Mouse (Mus musculus) G1E-ER4 (cell line): Measurements from ENCODE around the gene Senp3. TPM values are rescaled to one million over a fixed set of nuclear protein-coding genes. Genes with fewer than 3 reads are reported as not detected.

Source experiments
- GATA1 ChIP-seq: IDR thresholded peaks from one replicate; pipeline ENCODE4 v1.8.0; 2012; ENCODE audit warnings: low read length, inconsistent platforms
- polyA plus RNA-seq: library from polyadenylated mRNA; stranded (reverse); fragments of >175 nt; gene quantifications from 2 replicates; pipeline ENCODE4 v1.2.3, GENCODE M21; 2012

Gene Senp3
- polyA plus RNA-seq, 1 experiment, result 153 TPM

DNA sequence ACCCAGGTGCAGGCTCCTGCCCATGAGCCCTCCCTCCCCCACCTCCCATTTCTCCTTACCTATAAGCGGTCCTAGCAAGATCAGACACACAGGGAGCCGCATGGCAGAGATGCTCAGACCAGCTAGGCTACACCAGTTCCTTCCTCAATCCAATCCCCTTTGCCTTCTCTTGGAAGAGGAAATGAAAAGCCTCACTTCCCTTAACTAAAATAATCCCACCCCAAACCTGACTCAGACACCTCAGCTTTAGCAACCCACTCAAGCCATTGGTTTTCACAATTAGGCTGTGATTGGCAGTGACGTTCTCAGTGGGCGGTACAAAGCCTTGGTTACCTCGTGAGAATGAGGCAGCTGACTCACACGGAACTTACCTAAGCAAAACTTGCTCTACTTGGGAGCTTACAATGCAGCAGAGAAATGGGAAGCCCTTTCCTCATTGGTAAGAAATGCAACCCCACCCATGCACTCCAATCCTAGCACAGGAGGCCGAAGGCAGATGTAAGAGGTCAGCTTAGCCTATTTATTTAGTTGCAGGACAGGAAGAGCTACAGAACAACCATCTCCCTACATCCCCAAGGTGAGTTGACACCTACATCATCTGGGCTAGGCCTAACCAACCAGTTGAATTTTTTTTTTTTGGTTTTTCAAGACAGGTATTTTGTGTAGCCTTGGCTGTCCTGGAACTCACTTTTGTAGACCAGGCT, 15.8 kb downstream of the Senp3 start, which contains the start of gene Cd68:
Gene Cd68, minus strand, starts transcription at position 193 of the 704 bp plus-strand sequence.
- no peak for TF ChIP-seq GATA1

DNA sequence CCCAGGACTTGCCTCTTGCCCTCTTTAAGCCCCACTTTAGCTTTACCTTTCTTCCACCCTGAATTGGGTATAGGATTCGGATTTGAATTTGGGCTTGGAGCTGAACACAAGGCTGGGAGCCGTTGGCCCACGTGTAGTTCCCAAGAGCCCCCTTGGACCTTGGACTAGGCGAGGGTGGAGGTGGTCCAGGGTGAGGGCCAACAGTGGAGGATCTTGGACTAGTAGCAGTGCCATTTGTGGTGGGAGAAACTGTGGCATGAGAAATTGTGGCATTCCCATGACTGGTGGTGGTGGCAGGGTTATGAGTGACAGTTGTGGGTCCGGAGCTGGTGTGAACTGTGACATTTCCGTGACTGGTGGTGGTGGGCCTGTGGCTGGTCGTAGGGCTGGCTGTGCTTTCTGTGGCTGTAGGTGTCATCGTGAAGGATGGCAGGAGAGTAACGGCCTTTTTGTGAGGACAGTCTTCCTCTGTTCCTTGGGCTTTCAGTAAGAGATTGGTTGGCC, 16.4 kb downstream of the Senp3 start:
- TF ChIP-seq GATA1, result no peak

DNA sequence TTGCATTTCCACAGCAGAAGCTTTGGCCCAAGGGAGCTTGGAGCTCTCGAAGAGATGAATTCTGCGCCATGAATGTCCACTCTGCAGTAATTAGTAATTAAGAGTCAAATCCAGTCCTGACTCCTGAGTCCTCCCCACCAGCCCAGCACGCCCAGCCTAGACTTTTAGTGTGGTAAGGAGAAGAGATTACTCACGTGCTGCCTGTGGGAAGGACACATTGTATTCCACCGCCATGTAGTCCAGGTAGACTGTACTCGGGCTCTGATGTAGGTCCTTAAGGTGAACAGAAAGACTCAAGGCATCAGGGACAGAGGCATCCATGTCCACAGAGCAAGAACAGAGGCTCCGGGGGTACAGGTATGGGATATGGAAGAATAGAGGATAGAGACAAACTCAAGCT, 17.0 kb downstream of the Senp3 start:
- TF ChIP-seq GATA1, result no peak

DNA sequence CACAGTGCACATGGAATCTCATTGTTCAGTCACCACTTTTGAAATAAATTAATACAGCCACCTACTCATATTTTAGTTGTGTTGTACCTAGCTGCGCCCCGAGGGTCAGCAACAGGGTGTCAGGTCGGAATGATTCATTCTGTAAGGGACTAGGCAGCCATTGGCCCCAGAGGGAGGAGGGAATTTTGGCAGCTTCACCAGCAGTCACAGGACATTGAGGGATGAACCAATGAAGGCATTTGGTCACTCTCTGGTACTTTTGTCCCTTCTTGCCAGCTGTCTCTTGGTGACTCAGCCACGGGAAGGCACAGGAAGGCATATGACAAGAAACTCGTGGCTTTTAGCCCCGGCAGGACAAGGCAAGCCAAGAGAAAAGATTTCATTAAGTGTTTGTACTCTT, 18.1 kb downstream of the Senp3 start:
- no peak for TF ChIP-seq GATA1

DNA sequence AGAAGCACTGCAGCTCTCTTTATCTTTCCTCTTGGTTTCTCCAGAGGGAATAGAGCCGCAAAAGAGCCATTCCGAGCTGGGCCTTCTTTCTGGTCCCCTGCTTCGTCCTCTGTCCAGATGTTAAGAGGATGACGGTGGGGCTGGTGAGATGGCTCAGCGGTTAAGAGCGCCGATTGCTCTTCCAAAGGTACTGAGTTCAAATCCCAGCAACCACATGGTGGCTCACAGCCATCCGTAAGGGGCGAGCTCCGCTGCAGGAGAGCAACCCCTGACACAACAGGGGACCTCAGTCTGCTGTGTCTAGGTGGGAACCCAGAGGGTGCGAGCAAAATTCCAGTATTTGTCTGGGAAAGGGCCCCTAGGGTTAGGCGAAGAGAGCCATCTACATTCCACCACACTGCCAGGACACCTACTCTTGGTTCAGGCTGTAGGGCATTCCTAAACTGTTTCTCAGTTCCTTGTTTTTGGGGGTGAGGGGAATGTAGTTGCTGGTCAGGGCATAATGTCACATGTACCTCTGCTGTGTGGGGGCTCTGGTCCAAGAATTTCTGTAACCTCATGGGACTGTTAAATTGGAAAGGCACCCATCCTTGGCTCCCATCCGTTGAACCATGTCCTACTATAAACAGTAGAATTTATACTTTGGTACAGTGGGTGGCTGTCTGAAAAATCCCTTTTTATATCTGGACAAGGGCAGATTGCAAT, 18.8 kb downstream of the Senp3 start:
- no peak for TF ChIP-seq GATA1

DNA sequence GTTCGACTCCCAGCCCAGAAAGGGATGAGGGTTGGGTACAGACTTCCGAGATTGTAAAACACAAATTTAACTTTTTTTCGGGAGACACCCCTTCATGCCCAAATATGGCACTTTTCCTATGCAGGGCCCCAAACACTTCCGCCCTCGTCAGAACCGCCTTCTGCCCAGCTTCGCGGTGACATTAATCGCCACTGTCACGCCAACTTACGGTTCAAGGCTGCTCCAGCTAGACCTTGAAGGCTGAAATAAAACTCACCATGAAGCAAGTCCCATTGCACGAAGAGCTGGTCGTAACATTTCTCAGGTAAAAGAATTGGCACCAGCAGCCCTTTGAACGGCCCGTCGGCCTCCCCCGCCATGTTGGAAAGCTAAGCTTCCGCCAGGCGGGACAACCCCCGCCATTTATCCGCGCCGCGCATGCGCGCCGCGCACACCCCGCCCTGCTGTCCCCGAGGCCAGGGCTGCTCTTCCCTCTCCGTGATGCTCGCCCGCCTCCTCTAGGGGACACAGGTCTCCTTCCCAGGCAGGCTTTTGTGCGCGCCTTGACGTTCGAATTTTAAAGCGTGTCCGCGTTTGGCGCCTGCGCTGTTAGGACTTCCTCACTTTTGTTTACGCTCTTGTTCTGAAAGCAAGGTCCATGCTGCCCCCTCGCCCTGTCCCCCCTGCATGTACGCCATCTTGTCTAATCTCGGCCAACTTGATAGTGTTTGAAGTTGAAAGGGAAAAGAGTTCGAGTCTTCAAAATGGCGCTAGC, 19.5 kb downstream of the Senp3 start, which contains the start of gene Mpdu1:
Gene Mpdu1, minus strand, starts transcription at position 430 of the 754 bp plus-strand sequence.
- TF ChIP-seq GATA1, result no peak

DNA sequence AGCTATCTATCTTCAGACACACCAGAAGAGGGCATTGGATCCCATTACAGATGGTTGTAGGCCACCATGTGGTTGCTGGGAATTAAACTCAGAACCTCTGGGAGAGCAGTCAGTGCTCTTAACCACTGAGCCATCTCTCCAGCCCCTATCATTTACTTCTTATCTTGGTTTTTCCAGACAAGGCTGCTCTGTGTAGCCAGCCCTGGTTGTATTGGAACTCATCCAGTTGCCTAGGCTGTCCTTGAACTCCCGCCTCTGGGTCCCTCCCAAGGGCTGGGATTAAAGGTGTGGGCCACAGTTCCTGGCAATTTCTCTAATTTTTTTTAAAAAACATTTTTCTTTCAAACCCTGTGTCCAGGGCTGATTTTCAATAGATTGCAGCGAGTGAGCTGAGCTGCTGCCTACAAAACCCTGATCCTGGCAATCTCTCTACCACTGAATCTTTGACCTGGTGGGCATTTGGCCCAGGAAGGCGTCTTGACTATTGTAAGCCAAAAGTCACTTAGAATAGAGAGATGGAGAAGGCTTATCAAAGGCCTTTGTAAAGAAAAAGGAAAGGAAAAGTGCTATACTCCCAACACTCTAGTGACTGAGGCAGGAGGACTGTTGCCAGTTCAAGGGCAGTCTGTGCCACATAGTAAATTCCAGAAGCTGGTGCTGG, 20.5 kb downstream of the Senp3 start:
- TF ChIP-seq GATA1, result no peak

DNA sequence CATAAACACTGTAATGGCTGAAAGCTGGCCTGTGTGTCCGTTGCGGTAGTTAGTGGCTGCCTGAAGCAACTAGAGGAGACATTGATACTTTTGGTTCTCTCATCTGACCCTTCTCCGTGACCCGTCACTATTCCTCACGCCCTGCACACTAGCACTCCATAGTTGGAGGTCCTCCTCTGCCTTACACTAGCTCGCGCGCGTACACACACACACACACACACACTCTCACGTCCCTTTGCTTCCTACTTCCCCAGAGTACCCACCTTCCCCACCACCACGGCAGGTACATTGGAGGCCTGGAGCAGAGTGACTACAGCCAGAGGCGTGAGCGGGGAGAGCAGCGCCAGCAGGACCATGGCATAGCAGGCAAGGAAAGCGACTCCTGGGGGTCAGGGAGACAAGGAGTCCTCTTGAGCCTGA, 24.4 kb downstream of the Senp3 start:
- TF ChIP-seq GATA1, result no peak

DNA sequence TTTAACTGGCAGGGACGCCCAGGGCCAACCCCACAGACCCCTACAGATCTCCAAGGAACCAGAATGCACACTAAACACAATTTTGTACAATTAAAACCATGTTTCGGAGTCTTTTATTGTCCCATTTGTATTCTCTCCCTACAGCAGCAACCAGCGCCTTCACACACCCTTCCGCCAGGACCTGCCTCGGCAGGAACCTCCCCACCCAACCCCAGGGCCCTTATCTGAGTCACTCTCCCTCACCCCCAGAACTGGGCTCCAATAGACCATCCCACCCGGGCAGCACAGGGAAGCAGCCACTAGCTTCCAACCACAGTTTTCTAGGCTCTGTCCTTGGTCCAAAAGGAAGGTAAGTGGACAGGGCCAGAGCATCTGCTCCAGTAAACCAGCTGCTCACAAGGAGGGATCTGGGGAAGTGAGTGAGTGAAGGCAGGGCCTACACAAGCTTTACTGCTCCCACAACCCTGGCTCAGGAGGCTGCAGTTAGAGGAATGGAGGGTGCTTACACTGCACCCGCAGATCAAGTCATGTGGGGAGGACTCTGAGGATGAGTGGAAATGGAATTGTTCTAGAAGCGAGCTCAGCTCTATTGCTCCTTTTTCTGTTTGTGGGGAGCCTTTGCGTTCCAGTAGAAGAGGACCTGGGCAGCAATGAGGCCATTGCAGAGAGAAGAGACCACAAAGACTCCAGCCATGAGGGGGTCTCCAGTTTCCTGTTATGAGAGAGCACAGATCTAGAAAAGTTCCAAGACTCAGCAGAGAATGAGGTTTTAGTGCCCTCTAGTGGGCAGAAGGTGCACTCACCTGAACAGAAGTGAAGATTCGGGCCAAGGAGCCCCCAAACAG, 25.0 kb downstream of the Senp3 start:
- no peak for TF ChIP-seq GATA1

DNA sequence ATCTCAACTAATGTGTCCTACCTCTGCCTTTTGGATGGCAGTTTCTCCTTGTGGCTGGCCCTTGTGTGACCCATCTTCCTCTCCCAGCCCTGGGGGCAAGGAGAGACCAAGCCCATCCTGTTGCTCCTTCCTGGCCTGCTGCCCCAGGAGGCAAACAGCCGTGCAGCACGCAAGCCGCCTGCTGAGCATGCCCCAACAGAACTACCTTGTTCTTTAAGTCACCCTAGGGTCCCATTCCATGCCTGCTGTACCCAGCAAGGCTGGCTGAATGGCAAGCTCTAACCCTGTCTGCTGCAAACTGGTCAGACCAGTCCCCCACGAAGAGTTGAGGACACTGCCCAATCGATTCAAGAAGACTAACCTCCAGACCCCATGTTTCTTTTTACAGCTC, 25.8 kb downstream of the Senp3 start:
- no peak for TF ChIP-seq GATA1

DNA sequence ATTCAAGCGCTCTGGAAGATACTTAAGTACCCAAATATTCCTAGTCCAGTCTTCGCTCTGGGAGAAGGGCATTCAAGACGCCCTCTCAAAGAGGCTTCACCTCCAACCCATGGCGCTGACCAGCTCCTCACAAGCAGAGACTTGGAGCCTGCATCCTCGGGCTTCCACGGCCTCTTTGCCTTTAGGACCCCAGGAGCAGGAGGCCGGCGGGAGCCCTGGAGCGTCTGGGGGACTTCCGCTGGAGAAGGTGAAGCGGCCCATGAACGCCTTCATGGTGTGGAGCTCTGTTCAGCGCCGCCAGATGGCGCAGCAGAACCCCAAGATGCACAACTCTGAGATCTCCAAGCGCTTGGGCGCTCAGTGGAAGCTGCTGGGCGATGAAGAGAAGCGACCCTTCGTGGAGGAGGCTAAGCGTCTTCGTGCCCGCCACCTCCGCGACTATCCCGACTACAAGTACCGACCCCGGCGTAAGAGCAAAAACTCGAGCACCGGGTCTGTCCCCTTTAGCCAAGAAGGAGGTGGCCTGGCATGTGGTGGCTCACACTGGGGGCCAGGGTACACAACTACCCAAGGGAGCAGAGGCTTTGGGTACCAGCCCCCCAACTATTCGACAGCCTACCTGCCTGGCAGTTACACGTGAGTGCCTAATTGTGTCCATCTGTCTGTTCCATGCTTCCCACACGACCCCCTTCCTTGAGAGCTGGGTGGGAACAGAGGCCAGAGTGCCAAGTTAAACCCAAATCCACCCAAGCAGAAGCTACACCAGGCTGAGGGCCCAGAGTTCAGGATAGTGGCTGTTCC, 26.4 kb downstream of the Senp3 start, which contains the start of gene Sox15:
Gene Sox15, plus strand, starts transcription at position 51 of the 801 bp plus-strand sequence.
- no peak for TF ChIP-seq GATA1

DNA sequence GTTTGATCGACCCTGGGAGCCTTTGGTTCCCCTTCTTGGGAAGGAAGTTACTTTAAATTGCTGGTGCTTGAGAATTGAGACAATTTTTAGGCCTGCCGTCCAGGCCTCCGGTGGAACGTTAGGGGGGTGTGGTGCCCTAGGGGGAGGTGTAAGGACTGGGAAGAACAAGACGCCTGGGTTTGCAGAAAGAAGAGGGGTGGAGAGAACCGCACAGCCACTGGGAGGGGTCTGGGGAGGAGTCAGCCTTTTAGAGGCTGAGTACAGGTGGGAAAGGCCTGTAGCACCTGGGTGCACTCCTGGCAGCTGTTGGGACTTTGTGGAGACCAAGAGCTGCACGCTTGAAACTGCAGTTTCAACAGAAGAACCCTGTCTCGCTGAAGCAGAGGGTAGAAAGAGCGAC, 27.1 kb downstream of the Senp3 start:
- no peak for TF ChIP-seq GATA1

DNA sequence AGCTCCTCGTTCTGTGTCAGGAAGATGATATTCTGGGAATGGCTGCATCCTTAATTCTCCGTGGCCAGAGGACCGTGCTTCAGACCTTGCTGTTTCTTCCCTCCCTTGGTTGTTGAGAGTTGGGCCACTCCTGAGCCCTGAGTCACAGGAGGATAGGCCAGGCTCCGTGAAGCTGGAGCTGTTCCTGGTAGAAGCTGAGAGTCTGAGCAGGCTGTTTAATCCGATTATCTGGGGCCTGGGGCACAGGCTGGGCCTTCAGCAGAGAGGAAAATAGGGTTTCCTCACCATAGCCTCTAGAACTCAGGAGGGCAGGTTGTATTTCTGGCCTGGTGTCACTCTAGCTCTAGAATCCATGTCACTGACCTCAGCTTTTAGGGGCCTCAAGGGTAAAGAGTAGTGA, 28.5 kb downstream of the Senp3 start:
- no peak for TF ChIP-seq GATA1

DNA sequence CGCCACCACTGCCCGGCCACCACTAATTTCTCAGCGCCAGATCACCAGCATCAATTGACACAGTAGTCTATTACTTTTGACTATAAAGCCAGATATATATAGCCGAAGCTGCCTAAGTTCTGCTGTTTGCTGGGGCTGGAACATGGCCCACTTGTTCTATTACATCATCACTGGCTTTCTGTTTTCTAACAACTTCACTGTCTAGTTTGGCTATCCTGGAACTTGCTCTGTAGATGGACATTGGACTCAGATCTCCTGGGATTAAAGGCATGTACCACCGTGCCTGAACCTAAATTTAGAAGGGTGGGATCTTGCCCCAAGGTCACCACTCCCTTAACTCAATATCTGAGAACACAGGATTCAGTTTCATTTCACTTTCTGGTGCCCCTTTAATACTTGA, 36.0 kb downstream of the Senp3 start:
- TF ChIP-seq GATA1, result no peak
